Mouse (Mus musculus): Measurements from ENCODE around the gene Ltb.
"Not testable (repeated sequence)": the region's sequence is repeated elsewhere in the genome, so short reads cannot be mapped to it uniquely, and the experiment has no call there.

Ltb gene

GRCm38 (mm10) chr17:35222299-35222698 is 28.1 kb downstream of the Ltb start:
- DNase-seq (ENCODE audit: low spot score in 2 of 2) = no peak

DNA sequence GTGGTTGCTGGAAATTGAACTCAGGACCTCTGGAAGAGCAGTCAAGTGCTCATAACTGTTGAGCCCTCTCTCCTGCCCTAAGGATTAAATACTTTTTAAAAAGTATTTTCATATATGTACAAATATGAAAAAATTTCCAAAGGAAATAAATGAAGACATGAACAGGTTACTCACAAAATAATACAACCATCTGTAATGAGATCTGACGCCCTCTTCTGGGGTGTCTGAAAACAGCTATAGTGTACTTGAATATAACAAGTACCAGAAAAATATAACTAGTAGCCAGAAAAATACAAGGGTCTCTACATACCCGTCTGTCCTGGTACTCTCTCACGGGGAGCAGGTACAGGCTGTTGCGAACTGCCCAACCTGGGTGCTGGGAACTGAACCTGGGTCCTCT is 30.4 kb downstream of the Ltb start:
- no peak for DNase-seq (ENCODE audit: low spot score in 2 of 2)

GRCm38 (mm10) chr17:35225456-35225855 is 31.2 kb downstream of the Ltb start:
- DNase-seq (ENCODE audit: low spot score in 2 of 2) = no peak

DNA sequence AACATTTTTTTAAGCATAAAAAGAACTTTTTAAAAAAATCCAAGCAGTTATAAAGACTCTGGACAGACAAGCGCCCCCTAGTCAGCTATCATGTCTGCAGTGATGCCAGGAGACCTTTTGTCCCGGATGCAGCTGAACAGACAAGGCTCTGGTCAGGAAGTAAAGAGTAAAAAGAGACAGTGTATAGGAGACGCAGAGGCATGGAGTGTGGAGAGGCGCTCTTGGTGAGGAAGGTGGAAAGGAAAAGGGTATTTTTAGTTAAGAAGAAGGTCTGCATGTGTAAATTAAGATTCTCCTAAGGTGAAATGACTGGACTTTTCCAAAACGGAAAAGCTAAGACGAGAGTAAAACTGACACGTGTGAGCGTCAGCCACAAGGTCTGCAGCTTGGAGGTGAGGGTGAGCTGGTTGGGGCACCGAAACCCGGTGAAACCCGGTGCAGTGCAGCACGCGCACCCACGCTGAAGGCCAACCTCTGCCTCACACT is 32.4 kb downstream of the Ltb start:
- DNase-seq (ENCODE audit: low spot score in 2 of 2) = no peak

- no peak for DNase-seq (ENCODE audit: low spot score in 2 of 2)
Observed at GRCm38 (mm10) chr17:35231022-35231421, 36.8 kb downstream of the Ltb start.

DNA sequence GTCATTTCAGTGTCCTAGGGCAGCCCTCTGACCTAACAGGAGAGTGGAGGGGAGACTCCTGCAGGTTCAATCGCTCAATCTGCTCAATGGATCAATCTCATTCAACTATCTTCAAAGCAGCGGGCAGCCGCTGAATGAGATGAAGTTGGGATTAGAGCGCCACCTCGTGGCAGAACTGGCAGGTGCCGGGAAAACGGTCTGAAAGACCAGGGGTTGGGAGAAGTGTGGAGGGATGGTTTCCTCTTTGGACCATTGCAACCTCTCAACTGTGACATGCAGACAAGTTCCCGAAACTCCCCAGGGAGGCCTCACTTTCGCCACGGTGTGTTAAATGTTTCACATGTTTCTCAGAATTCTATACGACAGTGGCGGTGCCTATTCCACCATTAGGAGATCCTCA is 37.8 kb downstream of the Ltb start:
- DNase-seq (ENCODE audit: low spot score in 2 of 2) = peak; percentile 77 to 86

- DNase-seq (ENCODE audit: low spot score in 2 of 2) = no peak
Observed at GRCm38 (mm10) chr17:35232659-35233058, 38.4 kb downstream of the Ltb start.

DNA sequence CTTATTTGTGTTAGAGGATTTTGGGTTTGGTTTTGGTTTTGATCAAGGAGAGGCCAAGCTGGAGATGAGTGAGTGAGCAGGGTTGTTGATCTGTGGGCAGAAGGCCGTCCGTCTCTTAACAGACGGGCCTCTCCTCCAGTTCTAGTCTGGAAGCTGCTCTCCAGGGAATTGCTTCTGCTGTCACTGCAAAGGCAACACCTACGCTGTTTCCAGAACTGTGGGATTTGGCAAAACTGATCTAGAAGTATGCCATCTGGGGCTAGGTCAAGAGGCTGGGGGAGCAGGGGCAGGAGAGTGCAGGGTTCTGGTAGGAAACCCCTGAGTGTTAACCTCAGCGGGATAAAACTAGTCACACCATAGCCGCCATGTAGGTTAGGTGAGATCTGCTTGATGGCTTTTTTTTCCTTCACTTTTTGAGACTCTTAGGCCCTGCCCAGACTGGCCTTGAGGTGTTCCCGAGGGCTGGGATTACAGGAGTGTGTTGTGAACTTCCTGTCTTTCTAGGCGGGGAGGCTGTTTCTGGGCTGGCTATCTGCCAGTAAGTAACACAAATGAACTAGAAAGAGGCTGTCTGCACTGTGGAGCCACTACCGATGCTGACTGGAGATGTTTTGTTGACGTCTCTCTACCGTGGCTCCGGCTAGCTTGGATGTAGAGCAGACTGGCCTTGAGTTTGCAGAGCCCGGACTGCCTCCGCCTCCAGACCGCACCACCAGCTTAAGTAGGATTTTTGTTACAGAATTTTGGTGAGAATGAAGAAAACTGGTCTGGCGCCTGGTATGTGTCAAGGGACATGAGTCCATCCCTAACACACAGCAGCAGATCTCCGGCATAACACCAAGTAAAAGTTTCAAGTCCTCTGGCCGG is 39.1 kb downstream of the Ltb start, which contains the start of gene Atp6v1g2:
Atp6v1g2 (plus strand) TSS at position 547 of the 867 bp plus-strand sequence.
- DNase-seq (ENCODE audit: low spot score in 2 of 2) = no peak

DNA sequence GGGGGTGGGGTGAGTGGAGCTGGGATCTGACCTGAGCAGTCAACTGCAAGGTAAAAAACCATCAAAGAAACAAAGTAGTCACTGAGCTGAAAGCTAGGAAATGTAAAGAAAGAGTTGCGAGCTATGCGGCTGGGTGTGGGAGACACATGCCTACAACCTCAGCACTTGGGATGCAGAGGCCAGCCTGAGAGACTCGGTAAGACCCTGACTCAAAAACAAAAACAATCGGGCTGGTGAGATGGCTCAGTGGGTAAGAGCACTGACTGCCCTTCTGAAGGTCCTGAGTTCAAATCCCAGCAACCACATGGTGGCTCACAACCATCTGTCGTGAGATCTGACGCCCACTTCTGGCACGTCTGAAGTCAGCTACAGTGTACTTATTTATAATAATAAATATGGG is 39.9 kb downstream of the Ltb start:
- not testable (repeated sequence) for DNase-seq (ENCODE audit: low spot score in 2 of 2)

GRCm38 (mm10) chr17:35234903-35235302 is 40.7 kb downstream of the Ltb start:
- DNase-seq (ENCODE audit: low spot score in 2 of 2) = no peak

- DNase-seq (ENCODE audit: low spot score in 2 of 2) = peak; percentile 71 to 80
Observed at GRCm38 (mm10) chr17:35235614-35236389, 41.6 kb downstream of the Ltb start, which contains the start of gene Nfkbil1. Gene Nfkbil1 (minus strand): TSS chr17:35235792.

- peak; percentile 99 for DNase-seq (ENCODE audit: low spot score in 2 of 2)
Observed at GRCm38 (mm10) chr17:35236390-35236746, 42.1 kb downstream of the Ltb start.

GRCm38 (mm10) chr17:35236996-35237395 is 42.8 kb downstream of the Ltb start:
- DNase-seq (ENCODE audit: low spot score in 2 of 2) = no peak

DNA sequence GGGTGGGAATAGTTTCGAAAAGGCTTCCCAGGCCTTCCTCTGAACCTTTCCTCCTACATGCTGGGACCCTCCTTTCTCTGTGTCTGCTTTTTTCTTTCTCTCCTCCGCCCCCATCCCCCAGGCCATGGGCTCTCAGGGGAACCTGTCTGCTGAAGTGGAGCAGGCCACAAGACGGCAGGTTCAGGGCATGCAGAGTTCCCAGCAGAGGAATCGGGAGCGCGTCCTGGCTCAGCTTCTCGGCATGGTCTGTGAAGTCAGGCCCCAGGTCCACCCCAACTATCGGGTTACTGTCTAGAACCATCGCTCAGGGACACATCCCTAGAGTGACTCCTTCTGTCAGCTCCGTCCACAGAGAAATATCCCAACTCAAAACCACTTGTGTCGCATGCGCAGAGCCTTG is 43.3 kb downstream of the Ltb start:
- no peak for DNase-seq (ENCODE audit: low spot score in 2 of 2)

DNA sequence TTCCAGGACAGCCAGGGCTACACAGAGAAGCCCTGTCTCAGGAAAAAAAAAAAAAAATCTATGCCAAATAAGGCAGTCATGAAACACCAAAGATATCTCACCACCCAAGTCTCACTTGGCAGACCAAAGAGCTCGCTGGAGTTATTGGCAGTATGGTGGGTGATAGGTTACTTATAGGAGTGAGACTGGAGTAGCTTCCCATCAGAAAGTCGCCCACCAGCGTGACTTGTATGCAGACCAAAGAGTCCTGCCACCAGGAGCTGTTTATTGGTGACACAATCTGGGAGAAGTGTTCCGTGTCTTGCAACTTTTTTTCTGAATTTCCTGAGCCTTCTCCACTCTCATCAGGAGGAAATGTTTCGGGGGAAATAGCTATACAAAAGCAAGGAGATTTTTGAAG is 45.5 kb downstream of the Ltb start:
- DNase-seq (ENCODE audit: low spot score in 2 of 2) = no peak

DNA sequence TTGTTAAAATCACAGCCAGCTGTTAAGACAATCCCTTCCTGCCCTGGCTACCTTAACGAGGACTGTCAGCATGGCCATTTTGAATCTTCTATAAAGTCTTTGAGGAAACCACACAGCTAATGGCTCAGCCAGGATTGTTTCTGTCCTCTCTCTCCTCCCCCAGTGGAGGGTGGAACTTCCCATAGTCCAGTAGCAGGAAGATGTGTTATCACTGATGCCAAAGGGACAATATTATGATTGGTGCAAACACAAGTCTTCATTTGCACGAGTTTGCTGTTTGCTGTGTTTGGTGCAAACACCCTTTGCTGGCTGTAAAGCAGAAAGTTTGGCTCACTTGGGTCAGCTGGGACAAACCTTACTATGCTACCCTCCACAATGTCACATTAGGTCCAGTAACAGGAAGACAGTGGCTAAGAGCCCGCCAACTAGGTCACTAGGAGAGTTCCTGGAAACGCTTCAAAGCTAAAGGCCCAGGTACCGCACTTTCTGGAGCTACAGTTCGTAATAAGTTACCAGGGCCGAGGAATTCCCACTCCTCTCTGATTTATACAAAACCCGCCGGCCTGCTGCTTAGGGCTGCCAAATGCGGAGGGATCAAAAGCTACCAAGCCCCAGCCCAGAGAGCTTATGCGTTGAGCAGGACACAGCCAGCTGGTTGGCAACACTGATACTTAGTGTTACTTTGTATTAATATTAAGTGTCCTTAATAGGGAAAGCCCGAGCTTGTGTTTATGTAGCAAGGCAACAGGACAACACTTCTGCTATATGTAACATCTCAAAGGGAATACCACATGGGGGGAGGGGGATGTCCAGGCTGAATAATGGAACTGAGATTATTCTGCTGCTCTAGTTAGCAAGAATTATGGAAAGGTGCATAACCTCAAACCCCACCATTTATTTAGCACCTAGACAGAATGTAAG is 46.4 kb downstream of the Ltb start:
- no peak for DNase-seq (ENCODE audit: low spot score in 2 of 2)

DNA sequence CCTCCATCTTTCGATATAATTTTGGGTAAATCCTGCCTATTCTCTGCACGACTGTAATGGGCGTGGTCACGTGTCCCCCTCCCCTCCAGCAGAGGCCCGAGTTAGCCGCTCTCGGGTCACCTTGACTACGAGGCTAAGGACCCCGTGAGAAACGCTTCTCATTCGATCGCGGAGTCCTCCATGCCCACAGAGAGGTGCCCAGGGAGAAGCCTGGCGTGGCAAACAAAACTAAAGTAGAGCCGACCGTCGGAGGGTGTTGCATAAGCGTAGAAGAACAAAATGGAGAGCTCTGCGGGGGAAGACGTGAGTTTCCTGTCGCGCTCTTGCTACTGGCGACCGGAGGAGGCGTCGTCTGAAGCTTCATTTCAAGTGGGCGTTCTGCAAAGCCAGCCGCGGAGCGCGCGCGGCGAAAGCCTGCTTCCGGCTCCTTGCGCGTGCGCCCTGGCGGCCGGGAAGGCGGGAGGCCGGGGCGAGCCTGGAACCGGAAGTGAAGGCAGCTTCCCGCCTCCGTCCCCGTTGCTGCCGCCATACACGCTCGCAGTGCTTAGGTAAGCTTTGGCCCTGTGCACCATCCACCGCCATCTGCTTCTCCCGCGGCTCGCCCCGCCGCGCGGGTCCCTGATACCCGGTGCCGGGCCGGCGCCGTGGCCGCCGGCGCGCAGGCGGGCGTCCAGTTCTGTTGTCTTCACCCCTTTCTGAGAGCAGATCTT is 47.2 kb downstream of the Ltb start, which contains the start of gene Ddx39b:
Ddx39b (plus strand) TSS at position 442 of the 710 bp plus-strand sequence.
- peak; percentile 90 to 92 for DNase-seq (ENCODE audit: low spot score in 2 of 2)

- peak; percentile 46 to 54 for DNase-seq (ENCODE audit: low spot score in 2 of 2)
Observed at GRCm38 (mm10) chr17:35242015-35242941, 48.0 kb downstream of the Ltb start.

DNA sequence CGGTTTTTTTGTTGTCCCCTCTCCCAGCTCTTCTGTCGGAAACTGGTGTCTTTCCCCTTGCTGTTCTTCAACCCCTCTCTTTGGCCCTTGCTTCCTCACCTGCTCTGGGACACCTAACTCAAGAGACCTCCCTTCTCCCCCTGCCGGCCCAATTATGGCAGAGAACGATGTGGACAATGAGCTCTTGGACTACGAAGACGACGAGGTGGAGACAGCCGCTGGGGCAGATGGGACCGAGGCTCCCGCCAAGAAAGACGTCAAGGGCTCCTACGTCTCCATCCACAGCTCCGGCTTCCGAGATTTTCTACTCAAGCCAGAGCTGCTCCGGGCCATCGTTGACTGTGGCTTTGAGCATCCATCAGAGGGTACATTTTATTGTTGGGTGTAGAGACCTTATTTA is 48.8 kb downstream of the Ltb start:
- DNase-seq (ENCODE audit: low spot score in 2 of 2) = no peak

- DNase-seq (ENCODE audit: low spot score in 2 of 2) = no peak
Observed at GRCm38 (mm10) chr17:35244999-35245398, 50.8 kb downstream of the Ltb start.
